Mouse (Mus musculus) brain, embryonic 14.5 days (tissue): ENCODE data around the gene Mfsd6l. TPM values are rescaled to one million over a fixed set of nuclear protein-coding genes. Genes with fewer than 3 reads are reported as not detected.

ENCODE experiments used
- DNase-seq: peaks from one replicate; pipeline ENCODE4 v3.0.0-alpha.2; 2011; ENCODE audit warnings: low read depth
- CTCF ChIP-seq: fragments of 200-500 bp; IDR thresholded peaks from 2 replicates; pipeline ENCODE4 v1.5.1; 2012; ENCODE audit warnings: inconsistent platforms, mild to moderate bottlenecking, moderate library complexity, borderline replicate concordance; ENCODE audit not compliant: insufficient read depth, insufficient read length; ENCODE audit errors: extremely low read depth
- POLR2A ChIP-seq: fragments of 200-500 bp; IDR thresholded peaks from 2 replicates; pipeline ENCODE4 v1.6.1; 2012; ENCODE audit warnings: mild to moderate bottlenecking, inconsistent platforms, borderline replicate concordance; ENCODE audit not compliant: poor library complexity, insufficient read depth, insufficient read length, severe bottlenecking; ENCODE audit errors: extremely low read depth
- polyA plus RNA-seq: library from polyadenylated mRNA; depleted of rRNA; stranded (reverse); fragments of >200 nt; gene quantifications from 2 replicates; pipeline ENCODE4 v1.2.3, GENCODE M21; 2012

Mfsd6l gene
- polyA plus RNA-seq, 1 experiment: 0.10 TPM

- TF ChIP-seq CTCF: no peak
- no peak for TF ChIP-seq POLR2A
- no peak for DNase-seq
These were observed 23.2 kb upstream of the Mfsd6l start for GRCm38 (mm10) chr11:68532773-68533172.

- peak; percentile 12 for DNase-seq
These were observed 22.0 kb upstream of the Mfsd6l start for GRCm38 (mm10) chr11:68533971-68534475.

GRCm38 (mm10) chr11:68536026-68536425 lies 20.0 kb upstream of the Mfsd6l start:
- TF ChIP-seq CTCF (no peak), POLR2A (no peak)
- no peak for DNase-seq

More at GRCm38 (mm10) chr11:68533971-68534475, 22.0 kb upstream of the Mfsd6l start:
- TF ChIP-seq CTCF (no peak), POLR2A (no peak)

- DNase-seq: peak; percentile 87
- TF ChIP-seq POLR2A (no peak), CTCF (no peak)
These were observed 19.5 kb upstream of the Mfsd6l start for GRCm38 (mm10) chr11:68536465-68536864.

GRCm38 (mm10) chr11:68539621-68540020 lies 16.4 kb upstream of the Mfsd6l start:
- TF ChIP-seq POLR2A (no peak), CTCF (no peak)
- DNase-seq: no peak

- no peak for TF ChIP-seq POLR2A
- peak; percentile 56 for TF ChIP-seq CTCF
- no peak for DNase-seq
These were observed 11.4 kb upstream of the Mfsd6l start for GRCm38 (mm10) chr11:68544554-68544953.

- TF ChIP-seq CTCF (no peak), POLR2A (no peak)
- no peak for DNase-seq
These were observed 10.8 kb upstream of the Mfsd6l start for GRCm38 (mm10) chr11:68545172-68545571.

GRCm38 (mm10) chr11:68545682-68546222 lies 10.2 kb upstream of the Mfsd6l start:
- TF ChIP-seq CTCF: no peak
- TF ChIP-seq POLR2A: no peak
- no peak for DNase-seq

- DNase-seq: no peak
- TF ChIP-seq POLR2A (no peak), CTCF (no peak)
These were observed 8.5 kb upstream of the Mfsd6l start for GRCm38 (mm10) chr11:68547484-68547883.

- no peak for DNase-seq
- TF ChIP-seq CTCF (peak; percentile 23; the same call in 1 of the 2 replicates), POLR2A (no peak)
These were observed 6.4 kb upstream of the Mfsd6l start for GRCm38 (mm10) chr11:68549597-68549996.

- no peak for DNase-seq
- no peak for TF ChIP-seq CTCF
- TF ChIP-seq POLR2A: no peak
These were observed 5.6 kb upstream of the Mfsd6l start for GRCm38 (mm10) chr11:68550358-68550757.

GRCm38 (mm10) chr11:68553981-68554471 lies 2.0 kb upstream of the Mfsd6l start:
- peak; percentile 39; the same call in 1 of the 2 replicates for TF ChIP-seq CTCF
- TF ChIP-seq POLR2A: no peak
- no peak for DNase-seq
